Mouse (Mus musculus) forebrain, embryonic 14.5 days (tissue): ENCODE measurements around the gene Gkap1. TPM values are rescaled to one million over a fixed set of nuclear protein-coding genes. Genes with fewer than 3 reads are reported as not detected.
A peak's percentile ranks its signal among the peaks of the same experiment; 100 is the strongest.

Source experiments
- ATAC-seq: fragments of 200-750 bp; cut with Nextera tagmentation; 2 replicates; pipeline ENCODE4 v1.8.0; 2017; ENCODE audit warnings: mild to moderate bottlenecking, moderate library complexity
- DNase-seq: peaks from one replicate; pipeline ENCODE4 v3.0.0-alpha.2; 2015; ENCODE audit warnings: low spot score
- H3K27ac ChIP-seq: fragments of 300-500 bp; sonication (generic); 2 replicates; pipeline ENCODE4 v1.5.1; 2014; ENCODE audit warnings: low read depth, mild to moderate bottlenecking, control low read depth, low read length, moderate library complexity
- H3K27me3 ChIP-seq: fragments of 300-500 bp; sonication (generic); replicated peaks from 2 replicates; pipeline ENCODE4 v1.6.1; 2014; ENCODE audit warnings: low read length, control low read depth, mixed read lengths; ENCODE audit not compliant: control insufficient read depth, insufficient read depth
- H3K36me3 ChIP-seq: fragments of 300-500 bp; sonication (generic); 2 replicates; pipeline ENCODE4 v1.6.1; 2014; ENCODE audit warnings: low read length, control low read depth; ENCODE audit not compliant: control insufficient read depth, insufficient read depth
- H3K4me1 ChIP-seq: fragments of 300-500 bp; sonication (generic); 2 replicates; pipeline ENCODE4 v1.6.1; 2014; ENCODE audit warnings: antibody characterized with exemption, low read length, control low read depth; ENCODE audit not compliant: control insufficient read depth, insufficient read depth
- H3K4me2 ChIP-seq: fragments of 300-500 bp; sonication (generic); 2 replicates; pipeline ENCODE4 v1.6.1; 2014; ENCODE audit warnings: mild to moderate bottlenecking, control low read depth, low read length
- H3K4me3 ChIP-seq: fragments of 300-500 bp; sonication (generic); 2 replicates; pipeline ENCODE4 v1.5.1; 2014; ENCODE audit warnings: low read depth, low read length, control low read depth
- H3K9ac ChIP-seq: fragments of 300-500 bp; sonication (generic); 2 replicates; pipeline ENCODE4 v1.6.1; 2014; ENCODE audit warnings: mild to moderate bottlenecking, low read length, control low read depth, moderate library complexity
- H3K9me3 ChIP-seq: fragments of 300-500 bp; sonication (generic); replicated peaks from 2 replicates; pipeline ENCODE4 v1.6.1; 2016; ENCODE audit warnings: low read length, control low read depth, mixed read lengths; ENCODE audit not compliant: control insufficient read depth
- WGBS: fragments of 180-500 bp; shearing (Covaris S2); extraction: QIAGEN DNeasy Blood & Tissue Kit; methylation state at CpG from one replicate; pipeline ENCODE4 v1.1.7; 2014; 5-methylcytosine and 5-hydroxymethylcytosine counted together
- polyA plus RNA-seq: library from polyadenylated mRNA; unstranded; fragments of >200 nt; fragmentation: Nextera tagmentation; extraction: Ambion mirVana; gene quantifications from 2 replicates; pipeline ENCODE4 v1.2.1, GENCODE M21; 2014

Gene Gkap1
- polyA plus RNA-seq, 1 experiment from 2014 or later = 24.2 TPM

GRCm38 (mm10) chr13:58301961-58302360, 26.5 kb upstream of the Gkap1 start:
- H3K36me3 ChIP-seq = no peaks in the 10 kb centered on the region
- no peaks in the 10 kb centered on the region for H3K27me3 ChIP-seq
- no peak overlapping the region for H3K4me2 ChIP-seq
- no peak overlapping the region for H3K27ac ChIP-seq
- DNase-seq (no peak), ATAC-seq (no peak)
- no peak overlapping the region for H3K9ac ChIP-seq
- H3K4me3 ChIP-seq = no peak overlapping the region
- H3K9me3 ChIP-seq = no peaks in the 10 kb centered on the region
- no peaks in the 10 kb centered on the region for H3K4me1 ChIP-seq
- WGBS = 91% methylated on average over 6 of the region's 6 CpGs

GRCm38 (mm10) chr13:58298756-58299155, 23.3 kb upstream of the Gkap1 start:
- Histone ChIP-seq H3K9ac (no peak overlapping the region), H3K36me3 (no peaks in the 10 kb centered on the region), H3K9me3 (no peaks in the 10 kb centered on the region), H3K4me2 (no peak overlapping the region), H3K27me3 (no peaks in the 10 kb centered on the region), H3K4me3 (no peak overlapping the region), H3K4me1 (no peaks in the 10 kb centered on the region), H3K27ac (no peak overlapping the region)
- DNase-seq (no peak), ATAC-seq (no peak)
- 92% methylated on average over 3 of the region's 3 CpGs for WGBS

- Histone ChIP-seq H3K4me2 (no peak overlapping the region), H3K4me3 (no peak overlapping the region), H3K9ac (no peak overlapping the region), H3K27me3 (no peaks in the 10 kb centered on the region), H3K9me3 (no peaks in the 10 kb centered on the region), H3K36me3 (no peaks in the 10 kb centered on the region), H3K4me1 (no peaks in the 10 kb centered on the region), H3K27ac (no peak overlapping the region)
- WGBS = 90% methylated on average over 3 of the region's 3 CpGs
- ATAC-seq (no peak), DNase-seq (no peak)
These were observed 20.1 kb upstream of the Gkap1 start for GRCm38 (mm10) chr13:58295582-58295981.

- Histone ChIP-seq H3K27me3 (no peaks in the 10 kb centered on the region), H3K9ac (no peak overlapping the region), H3K9me3 (no peaks in the 10 kb centered on the region), H3K4me1 (no peaks in the 10 kb centered on the region), H3K4me3 (no peak overlapping the region), H3K27ac (no peak overlapping the region), H3K36me3 (no peaks in the 10 kb centered on the region), H3K4me2 (no peak overlapping the region)
- ATAC-seq = no peak
- 22% methylated on average over 5 of the region's 5 CpGs for WGBS
- no peak for DNase-seq
These were observed 17.3 kb upstream of the Gkap1 start for GRCm38 (mm10) chr13:58292811-58293210.

GRCm38 (mm10) chr13:58289308-58289707, 13.8 kb upstream of the Gkap1 start:
- DNase-seq (no peak), ATAC-seq (no peak)
- H3K27me3 ChIP-seq = no peaks in the 10 kb centered on the region
- H3K4me3 ChIP-seq = no peak overlapping the region
- H3K9me3 ChIP-seq = no peaks in the 10 kb centered on the region
- H3K9ac ChIP-seq = no peak overlapping the region
- H3K27ac ChIP-seq = no peak overlapping the region
- no peaks in the 10 kb centered on the region for H3K4me1 ChIP-seq
- WGBS = 82% methylated on average over 1 of the region's 1 CpGs
- H3K36me3 ChIP-seq = no peaks in the 10 kb centered on the region
- no peak overlapping the region for H3K4me2 ChIP-seq

- peak; percentile 57; the same call in 1 of the 2 replicates for ATAC-seq
- H3K9me3 ChIP-seq = no peaks in the 10 kb centered on the region
- WGBS = 12% methylated on average over 13 of the region's 13 CpGs
These were observed 12.3 kb upstream of the Gkap1 start for GRCm38 (mm10) chr13:58287822-58288221.

GRCm38 (mm10) chr13:58283466-58283865, 8.0 kb upstream of the Gkap1 start:
- ATAC-seq (no peak), DNase-seq (no peak)
- no peak overlapping the region for H3K27ac ChIP-seq
- H3K4me2 ChIP-seq = no peak overlapping the region
- H3K4me3 ChIP-seq = no peak overlapping the region
- H3K9ac ChIP-seq = no peak overlapping the region
- H3K4me1 ChIP-seq = no peaks in the 10 kb centered on the region
- WGBS = 67% methylated on average over 4 of the region's 4 CpGs
- no peaks in the 10 kb centered on the region for H3K36me3 ChIP-seq
- H3K27me3 ChIP-seq = no peaks in the 10 kb centered on the region
- no peaks in the 10 kb centered on the region for H3K9me3 ChIP-seq

More at GRCm38 (mm10) chr13:58287822-58288221, 12.3 kb upstream of the Gkap1 start:
- no peak overlapping the region for H3K9ac ChIP-seq
- H3K36me3 ChIP-seq = no peaks in the 10 kb centered on the region
- H3K4me1 ChIP-seq = no peaks in the 10 kb centered on the region
- no peak overlapping the region for H3K4me2 ChIP-seq
- H3K4me3 ChIP-seq = no peak overlapping the region
- H3K27me3 ChIP-seq = no peaks in the 10 kb centered on the region
- peak; percentile 78 for DNase-seq
- no peak overlapping the region for H3K27ac ChIP-seq

- DNase-seq (no peak), ATAC-seq (no peak)
- Histone ChIP-seq H3K4me3 (no peak overlapping the region), H3K27ac (no peak overlapping the region), H3K36me3 (no peaks in the 10 kb centered on the region), H3K4me1 (no peaks in the 10 kb centered on the region), H3K9me3 (no peaks in the 10 kb centered on the region), H3K4me2 (no peak overlapping the region), H3K9ac (no peak overlapping the region), H3K27me3 (no peaks in the 10 kb centered on the region)
- WGBS = 69% methylated on average over 4 of the region's 4 CpGs
These were observed 6.4 kb upstream of the Gkap1 start for GRCm38 (mm10) chr13:58281936-58282335.

GRCm38 (mm10) chr13:58280528-58280927, 5.0 kb upstream of the Gkap1 start:
- Histone ChIP-seq H3K36me3 (no peaks in the 10 kb centered on the region), H3K4me1 (no peaks in the 10 kb centered on the region), H3K9ac (no peak overlapping the region), H3K9me3 (no peaks in the 10 kb centered on the region), H3K27me3 (no peaks in the 10 kb centered on the region), H3K4me3 (no peak overlapping the region), H3K4me2 (no peak overlapping the region), H3K27ac (no peak overlapping the region)
- 89% methylated on average over 3 of the region's 3 CpGs for WGBS
- DNase-seq = no peak
- no peak for ATAC-seq
